Mouse (Mus musculus): ENCODE results near the gene Grik4. TPM values are rescaled to one million over a fixed set of nuclear protein-coding genes. Genes with fewer than 3 reads are reported as not detected.

Grik4 gene
- polyA plus RNA-seq, 1 experiment: 0.35 TPM

- 86% methylated on average over 8 of the region's 8 CpGs for WGBS
- TF ChIP-seq CTCF (IDR thresholded peaks at IDR 0.05; ENCODE audit: extremely low read depth, insufficient read length, insufficient replicate concordance, low read depth, low read length): no peak
These were observed 410.8 kb downstream of the Grik4 start for GRCm38 (mm10) chr9:42533491-42533890.

GRCm38 (mm10) chr9:42533041-42533440 is 411.3 kb downstream of the Grik4 start:
- no peaks in the 10 kb centered on the region for H3K36me3 ChIP-seq (ENCODE audit: control insufficient read depth, insufficient read depth, low read length)
- H3K27ac ChIP-seq (ENCODE audit: insufficient read depth, low read depth, low read length): no peak overlapping the region
- no peaks in the 10 kb centered on the region for H3K4me1 ChIP-seq (ENCODE audit: control insufficient read depth, insufficient read depth, insufficient read length, low read length)
- H3K4me3 ChIP-seq (ENCODE audit: low read depth, low read length): no peak overlapping the region
- TF ChIP-seq CTCF (IDR thresholded peaks at IDR 0.05; ENCODE audit: extremely low read depth, insufficient read length, insufficient replicate concordance, low read depth, low read length) (no peak), POLR2A (IDR thresholded peaks at IDR 0.05; ENCODE audit: low read depth, low read length) (no peak)
- 45% methylated on average over 6 of the region's 6 CpGs for WGBS
- no peaks in the 10 kb centered on the region for H3K27me3 ChIP-seq (ENCODE audit: control insufficient read depth, insufficient read depth, low read length)

More at GRCm38 (mm10) chr9:42533491-42533890, 410.8 kb downstream of the Grik4 start:
- H3K4me3 ChIP-seq (ENCODE audit: low read depth, low read length): no peak overlapping the region
- H3K4me1 ChIP-seq (ENCODE audit: control insufficient read depth, insufficient read depth, insufficient read length, low read length): no peaks in the 10 kb centered on the region
- H3K27ac ChIP-seq (ENCODE audit: insufficient read depth, low read depth, low read length): no peak overlapping the region
- H3K27me3 ChIP-seq (ENCODE audit: control insufficient read depth, insufficient read depth, low read length): no peaks in the 10 kb centered on the region
- H3K36me3 ChIP-seq (ENCODE audit: control insufficient read depth, insufficient read depth, low read length): no peaks in the 10 kb centered on the region

GRCm38 (mm10) chr9:42531951-42532350 is 412.3 kb downstream of the Grik4 start:
- no peaks in the 10 kb centered on the region for H3K36me3 ChIP-seq (ENCODE audit: control insufficient read depth, insufficient read depth, low read length)
- H3K27me3 ChIP-seq (ENCODE audit: control insufficient read depth, insufficient read depth, low read length): no peaks in the 10 kb centered on the region
- no peaks in the 10 kb centered on the region for H3K4me1 ChIP-seq (ENCODE audit: control insufficient read depth, insufficient read depth, insufficient read length, low read length)
- WGBS: 57% methylated on average over 3 of the region's 3 CpGs
- H3K27ac ChIP-seq (ENCODE audit: insufficient read depth, low read depth, low read length): no peak overlapping the region
- TF ChIP-seq CTCF (IDR thresholded peaks at IDR 0.05; ENCODE audit: extremely low read depth, insufficient read length, insufficient replicate concordance, low read depth, low read length) (no peak), POLR2A (IDR thresholded peaks at IDR 0.05; ENCODE audit: low read depth, low read length) (no peak)
- H3K4me3 ChIP-seq (ENCODE audit: low read depth, low read length): no peak overlapping the region

GRCm38 (mm10) chr9:42530221-42531152 is 413.8 kb downstream of the Grik4 start:
- no peaks in the 10 kb centered on the region for H3K4me1 ChIP-seq (ENCODE audit: control insufficient read depth, insufficient read depth, insufficient read length, low read length)
- H3K4me3 ChIP-seq (ENCODE audit: low read depth, low read length): no peak overlapping the region
- TF ChIP-seq POLR2A (IDR thresholded peaks at IDR 0.05; ENCODE audit: low read depth, low read length) (no peak), CTCF (IDR thresholded peaks at IDR 0.05; ENCODE audit: extremely low read depth, insufficient read length, insufficient replicate concordance, low read depth, low read length) (no peak)
- H3K36me3 ChIP-seq (ENCODE audit: control insufficient read depth, insufficient read depth, low read length): no peaks in the 10 kb centered on the region
- no peaks in the 10 kb centered on the region for H3K27me3 ChIP-seq (ENCODE audit: control insufficient read depth, insufficient read depth, low read length)
- 69% methylated on average over 7 of the region's 7 CpGs for WGBS
- H3K27ac ChIP-seq (ENCODE audit: insufficient read depth, low read depth, low read length): no peak overlapping the region

- TF ChIP-seq CTCF (IDR thresholded peaks at IDR 0.05; ENCODE audit: extremely low read depth, insufficient read length, insufficient replicate concordance, low read depth, low read length) (no peak), POLR2A (IDR thresholded peaks at IDR 0.05; ENCODE audit: low read depth, low read length) (no peak)
- WGBS: 51% methylated on average over 36 of the region's 36 CpGs
These were observed 423.7 kb downstream of the Grik4 start for GRCm38 (mm10) chr9:42520587-42521084.

GRCm38 (mm10) chr9:42518163-42518562 is 426.1 kb downstream of the Grik4 start:
- Histone ChIP-seq H3K36me3 (ENCODE audit: control insufficient read depth, insufficient read depth, low read length) (no peaks in the 10 kb centered on the region), H3K27ac (ENCODE audit: insufficient read depth, low read depth, low read length) (no peak overlapping the region), H3K4me3 (ENCODE audit: low read depth, low read length) (no peak overlapping the region), H3K27me3 (ENCODE audit: control insufficient read depth, insufficient read depth, low read length) (no peaks in the 10 kb centered on the region), H3K4me1 (ENCODE audit: control insufficient read depth, insufficient read depth, insufficient read length, low read length) (no peaks in the 10 kb centered on the region)
- 71% methylated on average over 14 of the region's 14 CpGs for WGBS
- TF ChIP-seq CTCF (IDR thresholded peaks at IDR 0.05; ENCODE audit: extremely low read depth, insufficient read length, insufficient replicate concordance, low read depth, low read length) (no peak), POLR2A (IDR thresholded peaks at IDR 0.05; ENCODE audit: low read depth, low read length) (no peak)

More at GRCm38 (mm10) chr9:42520587-42521084, 423.7 kb downstream of the Grik4 start:
- H3K27me3 ChIP-seq (ENCODE audit: control insufficient read depth, insufficient read depth, low read length): no peaks in the 10 kb centered on the region
- H3K36me3 ChIP-seq (ENCODE audit: control insufficient read depth, insufficient read depth, low read length): no peaks in the 10 kb centered on the region
- H3K27ac ChIP-seq (ENCODE audit: insufficient read depth, low read depth, low read length): no peak overlapping the region
- H3K4me1 ChIP-seq (ENCODE audit: control insufficient read depth, insufficient read depth, insufficient read length, low read length): no peaks in the 10 kb centered on the region
- H3K4me3 ChIP-seq (ENCODE audit: low read depth, low read length): no peak overlapping the region

GRCm38 (mm10) chr9:42513159-42513558 is 431.1 kb downstream of the Grik4 start:
- WGBS: 55% methylated on average over 5 of the region's 5 CpGs
- Histone ChIP-seq H3K27ac (ENCODE audit: insufficient read depth, low read depth, low read length) (no peak overlapping the region), H3K36me3 (ENCODE audit: control insufficient read depth, insufficient read depth, low read length) (no peaks in the 10 kb centered on the region), H3K4me3 (ENCODE audit: low read depth, low read length) (no peak overlapping the region), H3K4me1 (ENCODE audit: control insufficient read depth, insufficient read depth, insufficient read length, low read length) (peaks cover 7% of the 10 kb centered on the region; the same call in 1 of the 2 replicates), H3K27me3 (ENCODE audit: control insufficient read depth, insufficient read depth, low read length) (no peaks in the 10 kb centered on the region)
- no peak for TF ChIP-seq POLR2A (IDR thresholded peaks at IDR 0.05; ENCODE audit: low read depth, low read length)
- TF ChIP-seq CTCF (IDR thresholded peaks at IDR 0.05; ENCODE audit: extremely low read depth, insufficient read length, insufficient replicate concordance, low read depth, low read length): no peak
